Mouse (Mus musculus) induced T-regulatory cell, adult 2 months (primary cell): ENCODE data around the gene Dip2c.

Source experiments
- DNase-seq: peaks from one replicate; pipeline ENCODE4 v3.0.0-alpha.2; 2012; ENCODE audit warnings: low read depth

Dip2c gene

DNA sequence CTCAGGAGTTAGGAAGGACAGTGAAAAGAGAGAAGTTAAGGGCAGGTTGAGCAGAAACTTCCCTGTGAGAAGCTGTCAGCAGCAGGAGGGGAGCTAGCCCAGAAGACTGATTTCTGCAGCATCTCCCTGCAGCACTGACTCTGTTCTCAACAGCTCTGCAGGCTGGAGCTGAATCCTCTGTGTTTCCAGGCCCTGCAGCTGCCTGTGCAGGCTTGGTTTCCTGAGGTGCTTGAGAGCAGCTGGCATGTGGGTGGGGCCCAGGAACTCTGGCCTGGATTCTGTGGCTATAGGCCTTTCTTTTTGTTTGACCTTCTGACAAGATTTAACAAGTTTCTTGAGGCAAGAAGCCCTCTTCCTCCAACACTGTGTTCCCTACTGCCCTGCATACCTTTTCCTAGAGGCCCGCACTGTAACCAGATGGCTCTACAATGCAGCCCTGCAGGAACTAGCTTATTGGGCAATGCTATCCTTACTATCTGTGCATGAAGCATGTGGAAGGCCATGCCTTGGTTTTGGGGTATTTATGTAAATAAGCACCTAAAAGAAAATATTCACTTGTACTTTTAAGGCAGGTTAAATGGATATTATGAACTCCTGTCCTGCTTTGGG lies 53.1 kb downstream of the Dip2c start:
- DNase-seq = no peak

DNA sequence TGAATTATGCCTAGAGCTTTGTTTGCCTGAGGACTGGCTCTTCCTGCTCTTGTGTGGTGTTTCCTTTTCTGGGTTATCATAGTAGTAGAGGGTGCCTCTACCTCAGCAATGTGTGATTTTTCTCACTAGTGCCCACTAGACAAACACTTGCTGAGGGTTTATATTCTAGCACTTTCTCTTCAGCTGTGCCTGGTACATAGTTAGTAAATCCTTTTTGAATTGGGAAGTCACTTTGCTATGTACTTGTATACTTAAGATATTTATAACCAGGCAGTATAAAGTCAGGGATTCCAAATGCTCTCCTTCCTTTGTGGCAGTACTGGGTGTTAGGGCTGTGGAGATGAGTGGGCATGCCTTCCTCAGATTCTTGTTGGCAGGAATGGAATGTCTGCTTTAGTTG lies 56.9 kb downstream of the Dip2c start:
- DNase-seq = no peak

DNA sequence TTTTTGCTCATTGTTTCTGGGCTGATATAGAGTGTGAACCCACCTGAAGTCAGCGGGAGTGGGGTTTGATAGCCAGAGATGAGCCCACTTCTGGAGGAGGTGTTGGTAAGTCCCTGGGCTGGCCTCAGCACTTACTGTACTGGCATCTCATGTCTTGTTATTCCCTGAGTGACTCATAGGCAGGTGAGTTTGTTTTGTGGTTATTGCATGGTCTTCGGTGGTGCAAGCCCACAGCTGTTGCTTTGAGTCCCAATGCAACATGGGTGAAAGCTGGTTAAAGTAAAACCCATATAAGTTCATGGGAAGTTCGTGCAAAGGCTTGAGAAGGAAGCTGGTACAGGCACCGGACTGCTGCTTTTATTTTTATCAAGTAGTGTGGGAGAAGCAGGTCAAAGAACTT lies 64.0 kb downstream of the Dip2c start:
- no peak for DNase-seq

DNA sequence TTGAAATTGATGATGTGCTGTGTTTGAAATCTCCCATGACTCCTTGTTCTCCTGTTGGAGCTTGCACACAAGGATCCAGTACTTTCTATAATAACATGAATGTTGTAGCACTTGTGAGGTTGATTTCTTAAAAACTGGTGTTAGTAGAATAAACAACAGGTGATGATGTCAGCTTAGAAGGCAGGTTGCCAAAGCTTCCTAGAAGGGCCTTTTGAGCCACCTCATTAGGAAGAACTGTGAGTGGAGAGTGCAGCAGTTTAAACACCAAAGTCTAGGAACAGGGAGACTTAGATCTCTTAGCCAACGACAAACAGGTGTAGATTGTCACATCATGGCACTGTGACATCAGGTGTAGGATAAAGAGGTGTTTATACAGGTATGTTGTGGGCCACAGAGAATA lies 66.4 kb downstream of the Dip2c start:
- DNase-seq = no peak

DNA sequence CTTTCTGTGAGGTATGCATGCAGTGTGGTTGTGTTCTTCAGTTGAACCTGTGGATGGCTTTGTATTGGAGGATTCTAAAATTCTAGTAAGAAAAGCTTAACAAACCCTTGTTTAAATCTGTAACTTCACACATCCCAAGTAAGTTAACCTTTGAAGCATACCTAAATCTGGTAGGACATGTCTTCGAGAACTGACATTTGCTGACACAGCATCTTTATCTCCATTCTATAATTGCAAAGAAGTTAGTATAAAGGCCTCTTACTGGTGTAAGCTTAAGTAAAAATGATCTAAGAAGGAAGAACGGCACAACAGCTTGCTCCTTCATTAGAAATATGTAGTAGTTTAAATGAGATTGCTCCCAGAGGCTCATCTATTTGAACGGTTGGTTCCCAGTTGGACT lies 71.1 kb downstream of the Dip2c start:
- DNase-seq = no peak

DNA sequence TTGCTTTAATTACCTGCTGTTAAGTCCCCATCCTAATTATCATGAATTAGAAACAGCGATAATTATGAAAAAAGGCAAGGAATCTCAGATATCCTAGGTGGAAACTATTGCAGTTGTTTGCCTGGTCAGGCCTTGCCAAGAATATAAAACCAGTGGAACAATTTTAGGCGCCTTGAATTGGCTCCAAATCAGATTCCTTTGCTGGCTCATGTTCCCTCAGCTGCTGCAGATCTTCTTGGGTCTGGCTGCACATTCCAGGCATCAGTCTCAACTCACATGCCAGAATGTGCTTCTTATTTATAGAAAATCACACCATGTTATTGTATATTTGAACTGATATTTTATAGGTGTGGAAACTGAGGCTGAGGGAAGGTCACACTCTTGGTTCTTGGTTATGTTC lies 74.3 kb downstream of the Dip2c start:
- DNase-seq = no peak

DNA sequence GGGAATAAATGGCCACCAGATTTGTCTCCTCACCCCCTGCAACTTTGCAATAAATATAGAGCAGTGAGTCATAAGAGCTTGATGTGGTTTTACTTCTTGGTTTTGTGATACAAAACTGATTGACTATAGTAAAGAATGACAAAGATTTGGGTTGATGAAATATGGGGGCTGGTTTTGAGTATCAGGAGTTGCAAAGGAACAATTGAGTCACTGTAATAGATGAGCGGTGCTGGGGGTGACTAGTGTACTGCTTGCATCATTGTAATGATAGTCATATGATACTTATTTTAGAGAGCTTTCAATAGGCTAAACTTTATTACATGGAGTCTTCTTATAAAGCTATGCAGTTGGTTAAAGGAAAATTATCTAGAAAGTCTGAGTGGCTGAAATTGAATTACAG lies 77.6 kb downstream of the Dip2c start:
- DNase-seq = peak; percentile 33

DNA sequence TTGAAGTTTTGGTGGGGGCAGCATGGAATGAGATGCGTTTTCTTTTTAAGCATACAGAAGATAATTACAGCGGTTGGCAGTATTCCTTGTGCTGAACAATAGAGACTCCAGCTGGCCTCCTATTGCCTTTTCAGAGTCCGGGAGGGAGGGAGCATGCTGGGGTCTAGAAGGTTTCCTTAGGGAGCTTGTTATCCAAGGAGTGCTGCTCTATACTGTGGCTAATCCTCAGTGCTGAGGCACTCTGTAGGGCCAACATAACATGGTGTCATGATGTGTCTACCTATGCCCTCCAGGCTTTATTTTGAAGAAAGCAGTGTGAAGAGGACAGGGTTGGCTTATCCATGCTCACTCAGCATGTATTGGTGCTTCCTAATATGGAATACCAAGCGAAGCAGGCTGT lies 79.0 kb downstream of the Dip2c start:
- DNase-seq = no peak

DNA sequence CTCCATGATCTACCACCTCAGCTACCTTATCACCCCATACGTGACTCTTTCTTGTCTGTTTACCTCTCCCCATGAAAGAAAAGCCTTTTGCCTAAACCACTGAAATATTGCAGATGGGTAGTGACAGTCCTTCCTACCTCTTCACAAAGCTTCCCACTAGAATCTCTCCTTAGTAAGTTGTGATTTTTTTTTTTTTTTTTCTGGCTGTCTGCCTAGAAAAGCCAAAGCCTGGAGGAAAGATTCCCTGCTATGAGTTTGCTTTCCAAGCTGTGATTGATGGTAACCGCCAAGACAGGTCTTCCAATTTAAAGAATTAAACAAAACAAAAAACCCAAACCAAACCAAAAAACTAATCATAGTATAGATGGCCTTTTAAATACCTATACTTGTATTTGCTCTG lies 85.1 kb downstream of the Dip2c start:
- no peak for DNase-seq

DNA sequence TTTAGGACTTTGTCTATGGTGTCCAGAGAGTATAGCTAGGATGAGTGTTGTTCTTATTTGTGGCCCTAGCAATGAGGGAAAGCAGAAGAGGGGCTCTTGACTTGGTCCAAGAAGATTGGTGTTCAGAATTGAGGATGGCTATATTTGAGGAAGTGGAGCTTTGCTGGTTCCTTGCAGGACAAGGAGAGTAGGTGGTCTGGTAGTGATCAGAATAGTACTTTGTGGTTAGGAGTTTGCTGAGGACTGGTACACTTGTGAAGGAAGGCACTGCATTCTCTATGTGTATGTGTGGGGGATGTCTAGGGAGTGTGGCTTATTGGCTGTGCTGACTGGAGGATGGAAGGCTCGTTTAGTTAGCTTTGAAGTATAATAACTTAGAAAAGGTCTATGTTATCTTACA lies 95.1 kb downstream of the Dip2c start:
- no peak for DNase-seq

DNA sequence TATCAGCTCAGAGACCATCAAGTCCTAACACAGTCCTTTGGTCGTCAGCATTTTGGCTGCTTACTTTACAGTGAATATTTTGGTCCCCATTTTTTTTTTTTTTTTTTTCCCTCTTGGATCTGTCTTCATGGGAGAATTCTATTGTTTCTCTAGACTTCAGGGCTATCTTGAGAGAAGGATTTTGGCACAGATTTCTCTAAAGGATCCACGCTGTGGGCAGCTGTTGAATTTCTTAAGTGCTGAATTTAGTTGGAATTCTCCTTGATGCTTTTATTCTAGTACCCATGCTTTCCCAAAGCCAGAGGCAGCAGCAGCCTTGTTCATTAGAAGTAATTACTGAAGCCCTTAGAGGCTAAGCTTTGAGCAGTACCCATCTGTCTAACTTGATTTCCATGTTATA lies 100.8 kb downstream of the Dip2c start:
- DNase-seq = no peak

DNA sequence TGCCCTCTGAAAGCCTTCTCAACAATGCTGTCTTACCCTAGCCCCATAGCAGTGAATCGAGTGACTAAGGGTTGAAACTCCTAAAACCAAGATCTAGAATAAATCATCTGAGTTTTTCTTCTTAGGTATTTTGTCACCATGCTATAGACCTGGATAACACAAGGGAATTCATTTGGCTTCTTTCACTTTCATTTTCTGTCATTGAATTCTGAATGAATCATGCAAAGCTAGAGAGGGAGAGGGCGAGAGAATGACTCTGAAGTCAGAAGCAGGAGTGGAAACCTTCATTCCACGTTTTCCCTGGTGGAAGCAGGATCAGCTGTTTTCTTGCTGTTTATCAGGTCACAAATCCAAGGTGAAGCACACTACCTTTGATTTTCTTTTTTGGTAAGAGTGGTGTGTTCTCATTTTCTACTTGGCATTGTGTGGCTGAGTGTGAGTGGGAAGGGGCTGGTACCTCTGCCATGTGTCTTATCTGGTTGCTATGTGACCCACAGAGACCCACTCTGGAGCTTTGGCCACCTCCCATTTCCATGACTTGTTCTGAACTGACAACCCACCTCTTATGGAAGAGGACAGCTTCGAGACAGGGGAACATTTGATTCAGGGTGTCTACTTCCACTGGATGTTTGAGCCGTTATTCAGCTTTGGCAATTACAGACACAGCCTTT lies 104.5 kb downstream of the Dip2c start:
- DNase-seq = peak; percentile 19

DNA sequence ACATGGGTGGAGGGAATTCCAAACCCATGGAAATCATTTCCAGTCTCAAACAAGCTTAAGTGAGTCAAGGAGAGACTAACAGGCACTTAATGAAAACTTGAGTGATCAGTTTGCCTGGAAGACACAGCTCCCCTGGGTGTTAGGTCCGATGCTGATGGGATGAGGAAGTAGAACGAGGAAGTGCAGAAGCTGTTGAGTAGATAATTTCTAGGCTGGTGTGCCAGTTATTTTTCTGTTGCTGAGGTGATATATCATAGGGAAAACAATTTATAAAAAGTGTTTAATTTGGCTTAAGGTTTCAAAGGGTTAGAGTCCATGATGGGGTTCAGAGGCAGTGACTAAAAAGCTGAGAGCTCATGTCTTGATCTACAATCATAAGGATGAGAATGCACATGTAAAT lies 111.7 kb downstream of the Dip2c start:
- no peak for DNase-seq

DNA sequence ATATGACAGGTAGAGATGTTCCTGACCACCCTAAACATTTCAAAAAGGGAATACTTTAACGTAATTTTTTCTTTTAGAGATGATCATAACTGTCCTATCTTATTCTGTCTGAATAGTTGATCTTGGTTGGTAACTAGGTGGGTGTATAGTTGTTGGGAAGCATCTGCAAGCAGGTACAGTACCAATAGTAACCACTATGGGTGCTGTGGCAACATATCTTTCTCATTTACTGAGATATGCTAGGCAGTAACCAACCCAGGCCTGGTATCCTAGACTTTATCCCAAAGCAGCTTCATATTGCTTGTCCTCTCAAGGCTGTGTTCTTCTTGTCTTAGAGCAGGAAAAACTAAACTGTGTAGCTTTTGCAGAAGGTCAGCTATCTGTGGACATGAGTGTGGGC lies 113.0 kb downstream of the Dip2c start:
- no peak for DNase-seq

DNA sequence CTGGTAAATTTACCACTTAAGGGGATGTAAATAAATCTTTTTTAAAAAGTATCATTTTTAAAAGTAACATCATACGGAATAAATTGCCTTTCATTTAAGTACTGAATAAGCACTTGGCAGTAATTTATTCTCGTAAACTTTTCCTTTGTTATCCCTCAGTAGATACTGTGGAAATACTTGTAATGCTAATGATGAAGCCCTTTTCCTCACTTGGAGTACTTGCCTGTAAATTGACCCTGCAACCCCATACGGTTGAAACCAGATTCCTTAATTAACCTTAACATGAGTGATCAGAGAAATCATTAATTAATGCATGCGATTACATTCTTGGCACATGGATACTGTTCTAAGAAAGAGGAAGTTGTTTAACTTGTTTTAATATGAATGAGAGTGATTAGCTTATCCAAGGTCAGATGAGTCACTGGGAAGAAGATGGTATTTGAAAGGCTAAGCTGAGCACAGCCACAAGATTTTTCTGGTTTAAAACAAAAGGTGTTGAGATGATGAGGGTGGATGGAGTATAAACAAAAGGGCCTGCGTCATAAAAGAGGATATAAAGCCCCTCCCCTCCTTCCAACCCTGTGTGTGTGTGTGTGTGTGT lies 114.0 kb downstream of the Dip2c start:
- no peak for DNase-seq

DNA sequence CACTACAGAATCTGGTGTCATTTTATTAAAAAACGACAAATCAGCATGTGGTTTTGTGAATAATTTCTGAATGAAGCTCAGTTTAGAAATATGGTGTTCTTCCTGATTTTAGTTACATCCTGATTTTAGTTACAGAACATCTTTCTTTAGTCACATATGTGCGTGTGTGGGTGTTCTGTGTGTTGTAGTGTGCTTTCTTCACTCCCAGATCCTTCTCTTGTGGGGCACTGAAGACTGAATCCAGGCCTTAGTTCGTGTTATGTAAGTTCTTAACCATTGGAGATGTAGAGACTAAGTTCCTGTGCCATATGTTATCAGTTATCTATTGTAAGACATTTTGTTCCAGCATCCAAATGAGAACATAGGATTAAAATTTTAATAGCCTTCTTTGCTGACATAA lies 117.1 kb downstream of the Dip2c start:
- no peak for DNase-seq

DNA sequence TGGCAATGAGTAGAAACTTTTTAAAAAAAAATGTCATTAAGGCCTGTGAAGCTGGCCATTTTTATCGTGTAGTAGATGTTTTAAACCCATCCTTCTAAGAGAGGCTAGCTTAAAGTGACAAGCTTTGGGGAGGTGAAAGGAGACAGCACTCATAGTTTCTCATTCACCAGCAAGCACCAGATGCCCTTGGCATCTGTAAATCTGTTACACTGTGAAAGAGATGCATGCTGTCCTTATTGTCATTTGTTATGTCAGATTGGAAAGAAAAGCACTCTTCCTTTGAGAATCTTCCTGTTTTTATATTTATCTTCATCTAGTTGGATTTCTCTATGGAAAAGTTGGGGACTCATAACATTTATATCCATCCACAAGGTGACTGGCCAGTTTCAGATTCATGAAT lies 119.0 kb downstream of the Dip2c start:
- no peak for DNase-seq

DNA sequence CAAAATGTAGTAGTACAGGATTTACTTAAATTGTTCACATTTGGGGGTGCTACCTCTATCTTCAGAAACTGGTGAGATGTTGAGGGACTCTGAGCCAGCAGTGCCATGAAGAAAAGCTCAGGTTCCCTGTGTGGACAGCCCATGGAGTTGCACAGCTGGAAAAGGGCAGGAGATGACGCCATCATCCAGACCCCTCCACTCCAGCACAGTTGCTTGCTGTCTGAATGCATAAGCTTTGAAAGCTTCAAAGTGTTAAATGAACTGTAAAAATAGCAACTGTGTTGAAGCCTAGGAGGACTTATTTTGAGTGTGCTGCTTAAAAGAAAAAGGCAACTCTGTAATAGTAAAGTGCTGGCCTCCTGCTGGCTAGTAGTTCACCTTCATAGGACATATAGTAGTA lies 122.5 kb downstream of the Dip2c start:
- DNase-seq = no peak

DNA sequence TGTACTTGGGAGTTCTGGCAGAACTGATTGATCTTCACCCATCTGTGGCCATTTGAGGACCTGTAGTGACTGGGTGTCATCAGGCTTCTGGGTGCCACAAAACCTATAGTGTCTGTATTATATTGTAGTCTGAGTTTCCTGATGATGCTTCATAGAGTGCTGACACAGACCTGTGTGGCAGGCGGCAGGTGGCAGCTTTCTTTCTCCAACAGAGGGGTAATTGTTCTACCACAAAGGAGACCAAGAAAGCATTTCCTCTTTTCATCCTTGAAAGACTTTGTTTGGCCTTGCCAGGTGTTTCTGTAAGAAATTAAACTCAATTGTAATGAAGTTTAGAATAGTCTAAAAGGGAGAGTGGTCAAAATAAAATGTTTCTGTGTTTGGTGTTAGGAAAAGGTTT lies 129.1 kb downstream of the Dip2c start:
- DNase-seq = no peak

DNA sequence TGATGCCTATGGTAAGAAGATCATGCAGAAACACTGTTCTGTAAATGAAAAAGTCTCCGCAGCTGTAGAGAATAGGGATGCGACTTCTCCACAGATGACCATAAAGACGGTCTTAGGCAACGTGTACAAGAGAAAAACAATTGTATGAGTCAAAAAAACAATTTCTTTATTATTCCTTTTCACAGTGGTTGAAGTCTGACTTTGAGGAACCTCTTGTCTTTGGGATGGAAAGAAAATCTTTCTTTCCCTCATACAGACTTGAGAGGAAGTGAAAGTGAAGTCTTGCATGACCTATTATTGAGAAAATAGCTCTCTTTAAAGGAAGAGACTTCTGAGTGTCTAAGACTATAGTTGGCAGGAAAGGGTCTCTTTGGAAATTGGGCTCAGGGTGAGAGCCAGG lies 132.7 kb downstream of the Dip2c start:
- no peak for DNase-seq

DNA sequence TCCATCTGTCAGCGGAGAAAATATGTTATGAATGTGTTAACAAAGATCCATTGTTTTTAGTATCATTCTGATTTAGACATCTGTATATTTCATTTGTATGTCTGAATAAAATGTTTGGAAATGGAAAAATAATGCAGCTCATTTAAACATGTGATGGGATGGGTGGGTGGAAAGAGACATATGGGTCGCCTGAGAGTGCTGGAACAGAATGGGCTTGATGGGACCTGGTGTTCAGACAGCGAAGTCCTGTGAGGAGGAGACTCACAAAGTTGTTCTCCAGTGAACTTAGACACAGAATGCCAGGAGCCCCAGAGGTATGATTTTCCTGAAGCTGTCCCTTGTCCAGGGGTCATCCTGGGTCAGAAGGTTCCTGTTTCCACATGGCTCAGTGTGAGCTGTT lies 142.1 kb downstream of the Dip2c start:
- no peak for DNase-seq

DNA sequence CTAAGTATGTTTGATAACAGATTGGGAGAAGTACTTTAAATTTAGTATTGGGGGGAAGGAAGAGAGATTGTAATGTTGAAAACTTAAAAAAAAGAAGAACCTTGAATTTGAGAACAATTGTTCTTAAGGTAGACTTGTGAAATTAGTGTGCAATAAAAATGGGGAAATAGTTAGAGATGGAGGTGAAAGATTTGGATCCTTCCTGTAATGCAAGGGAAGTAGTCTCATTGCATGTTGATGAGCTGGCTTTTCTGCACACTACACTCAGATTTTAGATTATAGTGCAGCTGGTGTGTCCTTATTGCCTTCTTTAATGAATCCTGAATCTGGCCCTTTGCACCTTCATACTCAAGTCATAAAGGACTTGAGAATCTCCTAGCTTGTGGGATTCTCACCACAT lies 142.9 kb downstream of the Dip2c start:
- DNase-seq = no peak

DNA sequence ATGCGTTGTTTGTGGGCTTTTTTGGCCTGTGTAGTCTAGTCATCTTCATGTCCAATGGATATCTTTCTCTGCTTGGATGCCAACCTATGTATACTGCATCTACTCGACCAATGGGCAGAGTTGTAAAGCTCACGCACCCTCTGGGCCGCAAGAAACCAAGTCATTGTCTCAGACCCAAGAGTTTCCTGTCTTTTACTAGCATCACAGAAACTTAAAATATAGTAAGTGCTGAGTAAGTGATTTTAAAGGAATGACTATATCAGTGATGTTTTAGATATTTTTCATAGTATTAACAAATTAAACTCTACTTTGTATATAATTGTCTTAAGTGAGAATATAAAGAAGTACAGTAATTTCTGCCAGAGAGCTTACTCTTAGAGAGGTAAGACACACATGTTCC lies 145.6 kb downstream of the Dip2c start:
- DNase-seq = no peak

DNA sequence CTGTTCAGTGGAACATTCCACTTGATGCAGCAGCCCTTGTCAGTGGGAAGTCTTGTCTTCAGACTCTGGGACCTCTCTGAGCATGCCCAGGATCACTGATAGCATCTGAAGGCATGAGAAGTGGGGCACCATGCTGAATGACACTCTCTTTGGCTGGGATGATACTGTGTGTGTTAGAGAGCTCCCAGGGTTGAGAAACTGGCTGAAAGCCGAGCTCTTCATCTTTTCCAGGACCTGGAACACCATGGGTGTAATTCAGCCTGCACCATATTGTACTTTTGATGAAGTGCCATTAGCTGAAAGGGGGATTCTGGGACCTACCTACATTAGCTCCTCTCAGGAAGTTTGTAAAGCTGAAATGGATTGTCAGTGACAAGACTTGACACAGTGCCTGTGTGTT lies 146.5 kb downstream of the Dip2c start:
- DNase-seq = no peak
